Mouse (Mus musculus): ENCODE measurements around the gene Crybg2.

DNA sequence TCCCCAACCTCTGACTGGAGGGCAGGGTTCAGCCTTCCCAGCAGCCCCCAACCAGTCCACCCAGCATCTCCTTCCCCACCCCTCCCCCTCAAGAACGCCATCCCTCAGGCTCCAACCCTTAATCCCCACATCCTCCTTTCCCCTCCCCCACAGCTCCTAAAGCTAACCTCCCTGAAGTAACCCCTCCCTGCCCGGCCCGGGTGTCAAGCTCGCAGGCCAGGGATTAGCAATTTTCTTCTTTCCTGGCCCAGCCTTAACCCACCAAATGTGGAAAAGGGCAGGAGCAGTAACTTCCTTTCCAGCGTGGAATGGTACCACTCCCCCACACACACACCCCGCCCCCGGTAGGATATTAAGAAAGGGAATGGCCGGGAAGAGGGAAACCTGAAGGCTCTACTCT lies 43.8 kb upstream of the Crybg2 start:
- TF ChIP-seq CTCF (IDR thresholded peaks at IDR 0.05; ENCODE audit: extremely low read depth, insufficient read length, insufficient replicate concordance, low read depth, low read length) = no peak
- TF ChIP-seq POLR2A (IDR thresholded peaks at IDR 0.05; ENCODE audit: low read depth, low read length) = no peak
